Mouse (Mus musculus) erythroblast, embryonic 14.5 days (primary cell): ENCODE data around the gene Eif5b.

ENCODE experiments used
- GATA1 ChIP-seq: IDR thresholded peaks from 2 replicates; pipeline ENCODE4 v1.6.1; 2012; ENCODE audit warnings: low read length, inconsistent platforms, mixed read lengths
- TAL1 ChIP-seq: IDR thresholded peaks from 3 replicates; pipeline ENCODE4 v1.6.1; 2012; ENCODE audit warnings: low read length, inconsistent platforms, mixed read lengths

- no peak for TF ChIP-seq TAL1
- peak; percentile 56 for TF ChIP-seq GATA1
Observed at GRCm38 (mm10) chr1:38012509-38012908, 14.7 kb downstream of the Eif5b start.
